Mouse (Mus musculus) embryonic facial prominence, embryonic 12.5 days (tissue): ENCODE data around the gene Rhno1. TPM values are rescaled to one million over a fixed set of nuclear protein-coding genes. Genes with fewer than 3 reads are reported as not detected.

Experiments used
- ATAC-seq: fragments of 200-750 bp; cut with Nextera tagmentation; 2 replicates; pipeline ENCODE4 v1.8.0; 2017; ENCODE audit not compliant: insufficient number of reproducible peaks, insufficient read depth, low FRiP score, low TSS enrichment
- H3K27ac ChIP-seq: fragments of 300-500 bp; sonication (generic); 2 replicates; pipeline ENCODE4 v1.5.1; 2016; ENCODE audit warnings: mild to moderate bottlenecking
- H3K27me3 ChIP-seq: fragments of 300-500 bp; sonication (generic); 2 replicates; pipeline ENCODE4 v1.6.1; 2016; ENCODE audit warnings: mild to moderate bottlenecking, moderate library complexity
- H3K36me3 ChIP-seq: fragments of 300-500 bp; sonication (generic); 2 replicates; pipeline ENCODE4 v1.6.1; 2016; ENCODE audit warnings: mild to moderate bottlenecking
- H3K4me1 ChIP-seq: fragments of 300-500 bp; sonication (generic); 2 replicates; pipeline ENCODE4 v1.6.1; 2016
- H3K4me2 ChIP-seq: fragments of 300-500 bp; sonication (generic); replicated peaks from 2 replicates; pipeline ENCODE4 v1.6.1; 2016; ENCODE audit warnings: mild to moderate bottlenecking, moderate library complexity
- H3K4me3 ChIP-seq: fragments of 300-500 bp; sonication (generic); 2 replicates; pipeline ENCODE4 v1.5.1; 2016; ENCODE audit warnings: mild to moderate bottlenecking
- H3K9ac ChIP-seq: fragments of 300-500 bp; sonication (generic); 2 replicates; pipeline ENCODE4 v1.6.1; 2016; ENCODE audit warnings: mild to moderate bottlenecking, moderate library complexity
- H3K9me3 ChIP-seq: fragments of 300-500 bp; sonication (generic); 2 replicates; pipeline ENCODE4 v1.6.1; 2016; ENCODE audit warnings: mild to moderate bottlenecking, moderate library complexity
- WGBS: fragments of 180-500 bp; shearing (Covaris S2); methylation state at CpG from one replicate; pipeline ENCODE4 v1.1.7; 2016; 5-methylcytosine and 5-hydroxymethylcytosine counted together
- polyA plus RNA-seq: library from polyadenylated mRNA; unstranded; fragments of >200 nt; fragmentation: Nextera tagmentation; extraction: Ambion mirVana; gene quantifications from 2 replicates; pipeline ENCODE4 v1.2.1, GENCODE M21; 2016

Rhno1 gene
- polyA plus RNA-seq, 1 experiment from 2014 or later: 160 TPM

GRCm38 (mm10) chr6:128318317-128318716 is 44.4 kb downstream of the Rhno1 start:
- Histone ChIP-seq H3K9ac (no peak overlapping the region), H3K4me2 (no peak overlapping the region), H3K36me3 (peaks cover 26% of the 10 kb centered on the region), H3K27me3 (no peaks in the 10 kb centered on the region), H3K4me1 (no peaks in the 10 kb centered on the region), H3K4me3 (no peak overlapping the region), H3K9me3 (no peaks in the 10 kb centered on the region), H3K27ac (no peak overlapping the region)
- WGBS: 11% methylated on average over 4 of the region's 4 CpGs
- no peak for ATAC-seq

- H3K27me3 ChIP-seq: no peaks in the 10 kb centered on the region
- WGBS: 83% methylated on average over 8 of the region's 8 CpGs
- H3K9me3 ChIP-seq: no peaks in the 10 kb centered on the region
- H3K9ac ChIP-seq: no peak overlapping the region
- H3K36me3 ChIP-seq: no peaks in the 10 kb centered on the region
- no peak overlapping the region for H3K4me3 ChIP-seq
- no peak overlapping the region for H3K4me2 ChIP-seq
- no peak for ATAC-seq
- no peaks in the 10 kb centered on the region for H3K4me1 ChIP-seq
- no peak overlapping the region for H3K27ac ChIP-seq
These were observed 47.1 kb downstream of the Rhno1 start for GRCm38 (mm10) chr6:128315597-128315996.

GRCm38 (mm10) chr6:128314796-128315195 is 47.9 kb downstream of the Rhno1 start:
- ATAC-seq: no peak

DNA sequence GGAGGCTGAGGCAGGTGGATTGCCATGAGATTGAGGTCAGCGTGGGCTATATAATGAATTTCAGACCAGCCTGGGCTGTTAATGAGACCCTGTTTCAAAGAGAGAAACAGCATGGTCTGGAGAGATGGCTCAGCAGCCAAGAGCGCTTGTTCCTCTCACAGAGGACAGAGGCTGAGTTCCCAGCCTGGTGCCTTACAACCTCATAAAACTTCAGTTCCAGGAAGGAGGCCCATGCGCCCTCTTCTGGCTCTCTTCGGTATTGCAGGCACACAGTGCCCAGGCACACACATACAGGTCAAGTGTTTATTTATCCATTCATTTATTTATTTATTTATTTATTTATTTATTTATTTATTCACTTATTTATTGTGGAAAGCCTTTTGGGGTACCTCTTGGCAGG is 54.4 kb downstream of the Rhno1 start:
- WGBS: 31% methylated on average over 4 of the region's 4 CpGs
- ATAC-seq: no peak
- H3K4me2 ChIP-seq: no peak overlapping the region

More at GRCm38 (mm10) chr6:128314796-128315195, 47.9 kb downstream of the Rhno1 start:
- H3K4me2 ChIP-seq: no peak overlapping the region
- no peaks in the 10 kb centered on the region for H3K4me1 ChIP-seq
- no peak overlapping the region for H3K27ac ChIP-seq
- WGBS: 84% methylated on average over 6 of the region's 6 CpGs
- H3K9me3 ChIP-seq: no peaks in the 10 kb centered on the region
- no peak overlapping the region for H3K9ac ChIP-seq
- H3K4me3 ChIP-seq: no peak overlapping the region
- no peaks in the 10 kb centered on the region for H3K27me3 ChIP-seq
- H3K36me3 ChIP-seq: no peaks in the 10 kb centered on the region

More for the DNA sequence above, 54.4 kb downstream of the Rhno1 start:
- Histone ChIP-seq H3K4me1 (no peaks in the 10 kb centered on the region; the same call in 1 of the 2 replicates), H3K27me3 (no peaks in the 10 kb centered on the region), H3K4me3 (no peak overlapping the region), H3K9ac (no peak overlapping the region), H3K9me3 (no peaks in the 10 kb centered on the region), H3K36me3 (no peaks in the 10 kb centered on the region), H3K27ac (no peak overlapping the region)

Other genes starting within 250 kb of the Rhno1 start
- gene Tspan9, start 219.3 kb downstream of the Rhno1 start, polyA plus RNA-seq: 108 and 110 TPM in 2 replicates
- gene Tead4, start 62.1 kb downstream of the Rhno1 start, polyA plus RNA-seq: 2.4 and 3.6 TPM in 2 replicates
- gene Tulp3, start 7.1 kb downstream of the Rhno1 start, polyA plus RNA-seq: 29.1 and 29.3 TPM in 2 replicates
- 43.8 and 45.1 TPM in 2 replicates for gene Foxm1, start 56 bp upstream of the Rhno1 start, polyA plus RNA-seq
- gene Tex52, start 12.5 kb upstream of the Rhno1 start, polyA plus RNA-seq: 0.42 and 0.85 TPM in 2 replicates
- not detected in 2 replicates for gene Gm44596, start 12.6 kb upstream of the Rhno1 start, polyA plus RNA-seq
- 3.6 and 3.7 TPM in 2 replicates for gene Nrip2, start 36.4 kb upstream of the Rhno1 start, polyA plus RNA-seq
- gene Itfg2, start 62.0 kb upstream of the Rhno1 start, polyA plus RNA-seq: 38.4 and 40.0 TPM in 2 replicates
- gene Fkbp4, start 75.8 kb upstream of the Rhno1 start, polyA plus RNA-seq: 502 TPM in 2 replicates
- 0.10 TPM in 1 of 2 replicates, not detected in the other for gene Pzp, start 163.8 kb upstream of the Rhno1 start, polyA plus RNA-seq
- 0.59 and 0.65 TPM in 2 replicates for gene A2ml1, start 218.7 kb upstream of the Rhno1 start, polyA plus RNA-seq